Mouse (Mus musculus) lung, postnatal 0 days (tissue): ENCODE measurements at regions not wholly inside any gene's neighbourhood (a gene's known extent, or its start where the extent isn't known, plus 50 kb on each side); places are given as distances from the start of the nearest gene placed in this dataset.
A peak's percentile ranks its signal among the peaks of the same experiment; 100 is the strongest.

ENCODE experiments used
- ATAC-seq: fragments of 200-750 bp; cut with Nextera tagmentation; 2 replicates; pipeline ENCODE4 v1.8.0; 2017; ENCODE audit warnings: moderate library complexity
- DNase-seq: peaks from one replicate; pipeline ENCODE4 v3.0.0-alpha.2; 2016; ENCODE audit warnings: low spot score
- H3K27ac ChIP-seq: fragments of 300-500 bp; sonication (generic); 2 replicates; pipeline ENCODE4 v1.5.1; 2014; ENCODE audit warnings: antibody characterized with exemption, mild to moderate bottlenecking, low read length, mixed read lengths
- H3K27me3 ChIP-seq: fragments of 300-500 bp; sonication (generic); replicated peaks from 2 replicates; pipeline ENCODE4 v1.6.1; 2014; ENCODE audit warnings: low read length, mixed read lengths; ENCODE audit not compliant: insufficient read depth
- H3K36me3 ChIP-seq: fragments of 300-500 bp; sonication (generic); 2 replicates; pipeline ENCODE4 v1.6.1; 2014; ENCODE audit warnings: low read length, mixed read lengths; ENCODE audit not compliant: insufficient read depth
- H3K4me1 ChIP-seq: fragments of 300-500 bp; sonication (generic); 2 replicates; pipeline ENCODE4 v1.6.1; 2014; ENCODE audit warnings: antibody characterized with exemption, low read depth, low read length, mixed read lengths; ENCODE audit not compliant: insufficient read depth
- H3K4me2 ChIP-seq: fragments of 300-500 bp; sonication (generic); replicated peaks from 2 replicates; pipeline ENCODE4 v1.6.1; 2014; ENCODE audit warnings: low read depth, mild to moderate bottlenecking, low read length, moderate library complexity, mixed read lengths
- H3K4me3 ChIP-seq: fragments of 300-500 bp; sonication (generic); 2 replicates; pipeline ENCODE4 v1.5.1; 2014; ENCODE audit warnings: low read depth, low read length
- H3K9ac ChIP-seq: fragments of 300-500 bp; sonication (generic); replicated peaks from 2 replicates; pipeline ENCODE4 v1.6.1; 2014; ENCODE audit warnings: low read depth, mild to moderate bottlenecking
- H3K9me3 ChIP-seq: fragments of 300-500 bp; sonication (generic); 2 replicates; pipeline ENCODE4 v1.6.1; 2016; ENCODE audit warnings: low read length, mixed read lengths
- CTCF ChIP-seq: IDR thresholded peaks from 2 replicates; pipeline ENCODE4 v1.5.1; 2016; ENCODE audit warnings: antibody characterized with exemption, mild to moderate bottlenecking
- EP300 ChIP-seq: IDR thresholded peaks from 2 replicates; pipeline ENCODE4 v1.6.1; 2016; ENCODE audit warnings: antibody characterized with exemption, mild to moderate bottlenecking, control low read depth
- WGBS: fragments of 180-500 bp; shearing (Covaris S2); extraction: QIAGEN DNeasy Blood & Tissue Kit; methylation state at CpG from one replicate; pipeline ENCODE4 v1.1.7; 2014; 5-methylcytosine and 5-hydroxymethylcytosine counted together

DNA sequence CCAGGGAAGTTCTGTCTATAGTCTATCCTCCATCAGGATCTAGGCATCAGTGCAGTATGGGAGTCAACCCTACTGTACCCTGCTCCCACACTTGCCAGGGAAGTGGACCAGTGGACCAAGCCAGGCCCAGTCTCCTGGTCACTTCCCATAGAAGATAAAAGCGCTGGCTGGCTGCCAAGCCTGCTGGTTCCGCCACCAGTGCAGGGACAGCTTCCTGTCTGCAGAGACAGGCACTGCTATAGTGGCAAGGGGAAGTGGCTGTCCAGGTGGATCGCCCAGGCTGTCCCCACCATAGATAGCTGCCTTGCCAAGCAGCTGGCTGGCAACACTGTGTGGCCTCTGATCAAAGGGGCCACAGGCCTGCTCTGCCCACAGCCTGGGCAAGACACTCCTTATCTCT, 98.5 kb upstream of the Wnt4 start:
- Histone ChIP-seq H3K4me3 (no peak overlapping the region), H3K4me1 (peaks cover 2% of the 10 kb centered on the region; the same call in 1 of the 2 replicates), H3K27me3 (no peaks in the 10 kb centered on the region), H3K36me3 (no peaks in the 10 kb centered on the region), H3K9ac (no peak overlapping the region), H3K9me3 (no peaks in the 10 kb centered on the region), H3K4me2 (no peak overlapping the region), H3K27ac (no peak overlapping the region)
- ATAC-seq (0 out of 2 replicates have a peak, but pooled peaks have one; percentile 22), DNase-seq (peak; percentile 30)
- 29% methylated on average over 3 of the region's 3 CpGs for WGBS
- TF ChIP-seq EP300 (no peak), CTCF (no peak)

DNA sequence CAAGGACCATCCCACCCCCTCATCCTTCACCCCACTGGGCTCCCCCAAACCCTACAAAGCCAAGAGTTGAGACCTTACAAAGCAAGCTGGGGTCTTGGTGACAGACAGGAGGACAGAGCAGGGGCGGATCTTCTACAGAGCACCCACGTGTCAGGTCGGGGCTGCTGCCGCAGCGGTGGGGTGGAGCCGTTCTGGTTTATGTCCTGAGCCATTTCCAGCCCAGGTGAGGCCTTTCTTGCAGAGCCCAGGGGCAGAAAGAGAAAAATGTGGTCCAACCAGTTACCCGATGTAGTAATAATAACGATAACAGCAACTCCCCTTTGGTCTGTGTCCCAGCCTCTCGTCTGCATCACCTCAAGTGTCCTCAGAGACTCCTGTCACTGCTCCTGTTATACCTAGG, 112.4 kb upstream of the Wnt4 start:
- TF ChIP-seq EP300 (no peak), CTCF (no peak)
- H3K9me3 ChIP-seq, result no peaks in the 10 kb centered on the region
- DNase-seq (peak; percentile 84), ATAC-seq (peak; percentile 85)
- H3K27ac ChIP-seq, result no peak overlapping the region
- H3K36me3 ChIP-seq, result no peaks in the 10 kb centered on the region
- no peaks in the 10 kb centered on the region for H3K27me3 ChIP-seq
- peak overlapping the region; percentile 46 for H3K4me2 ChIP-seq
- no peaks in the 10 kb centered on the region for H3K4me1 ChIP-seq
- 21% methylated on average over 9 of the region's 9 CpGs for WGBS
- no peak overlapping the region for H3K9ac ChIP-seq
- peak overlapping the region; percentile 8; the same call in 1 of the 2 replicates for H3K4me3 ChIP-seq

- no peak overlapping the region for H3K27ac ChIP-seq
These were observed 112.9 kb upstream of the Wnt4 start for GRCm38 (mm10) chr4:137164429-137164828.

GRCm38 (mm10) chr4:137163962-137164361, 113.3 kb upstream of the Wnt4 start:
- Histone ChIP-seq H3K4me2 (no peak overlapping the region), H3K36me3 (no peaks in the 10 kb centered on the region), H3K9ac (no peak overlapping the region), H3K4me3 (no peak overlapping the region), H3K4me1 (no peaks in the 10 kb centered on the region), H3K27ac (no peak overlapping the region), H3K27me3 (no peaks in the 10 kb centered on the region), H3K9me3 (no peaks in the 10 kb centered on the region)
- WGBS, result 49% methylated on average over 12 of the region's 12 CpGs
- TF ChIP-seq EP300 (no peak), CTCF (no peak)
- DNase-seq (peak; percentile 8), ATAC-seq (0 out of 2 replicates have a peak, but pooled peaks have one; percentile 27)

More at GRCm38 (mm10) chr4:137164429-137164828, 112.9 kb upstream of the Wnt4 start:
- Histone ChIP-seq H3K27me3 (no peaks in the 10 kb centered on the region), H3K9ac (no peak overlapping the region), H3K36me3 (no peaks in the 10 kb centered on the region), H3K9me3 (no peaks in the 10 kb centered on the region), H3K4me3 (peak overlapping the region; percentile 8; the same call in 1 of the 2 replicates), H3K4me1 (no peaks in the 10 kb centered on the region), H3K4me2 (peak overlapping the region; percentile 46)
- peak; percentile 84 for DNase-seq
- TF ChIP-seq CTCF (peak; percentile 96), EP300 (no peak)
- 4% methylated on average over 12 of the region's 12 CpGs for WGBS
- ATAC-seq, result peak; percentile 74

- H3K9me3 ChIP-seq, result no peaks in the 10 kb centered on the region
These were observed 111.9 kb upstream of the Zbtb40 start for GRCm38 (mm10) chr4:137160526-137160925.

DNA sequence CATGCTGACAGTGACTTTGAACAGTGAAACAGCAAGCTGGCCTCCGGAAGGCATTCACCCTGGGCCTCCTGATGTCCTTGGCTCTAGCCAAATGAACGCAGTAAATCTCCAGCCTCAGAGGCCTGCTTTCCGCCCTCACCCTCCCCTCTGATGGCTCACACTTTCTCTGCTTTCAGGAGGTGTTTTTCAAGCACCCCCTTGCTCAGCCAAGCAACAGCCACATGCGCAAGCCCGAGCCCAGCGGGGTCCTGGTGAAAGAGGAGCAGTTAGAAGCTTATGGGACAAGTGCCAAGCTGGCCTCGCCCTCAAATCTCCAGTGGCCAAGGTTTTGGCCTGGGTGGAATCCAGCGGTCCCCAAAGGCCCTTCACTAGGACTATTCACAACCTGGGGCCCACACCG, 109.6 kb upstream of the Zbtb40 start:
- no peaks in the 10 kb centered on the region for H3K27me3 ChIP-seq
- TF ChIP-seq CTCF (no peak), EP300 (no peak)
- H3K9me3 ChIP-seq, result no peaks in the 10 kb centered on the region
- DNase-seq (no peak), ATAC-seq (no peak)
- no peak overlapping the region for H3K9ac ChIP-seq
- no peak overlapping the region for H3K4me3 ChIP-seq
- H3K36me3 ChIP-seq, result no peaks in the 10 kb centered on the region
- H3K4me2 ChIP-seq, result no peak overlapping the region
- WGBS, result 60% methylated on average over 9 of the region's 9 CpGs
- no peak overlapping the region for H3K27ac ChIP-seq
- no peaks in the 10 kb centered on the region for H3K4me1 ChIP-seq

More at GRCm38 (mm10) chr4:137160526-137160925, 111.9 kb upstream of the Zbtb40 start:
- H3K9ac ChIP-seq, result no peak overlapping the region
- H3K4me1 ChIP-seq, result no peaks in the 10 kb centered on the region
- DNase-seq (no peak), ATAC-seq (no peak)
- no peaks in the 10 kb centered on the region for H3K27me3 ChIP-seq
- no peak overlapping the region for H3K27ac ChIP-seq
- WGBS, result 74% methylated on average over 7 of the region's 7 CpGs
- H3K4me3 ChIP-seq, result no peak overlapping the region
- H3K36me3 ChIP-seq, result no peaks in the 10 kb centered on the region
- no peak for TF ChIP-seq CTCF
- no peak for TF ChIP-seq EP300
- H3K4me2 ChIP-seq, result no peak overlapping the region
